Mouse (Mus musculus): Measurements from ENCODE around the gene Eif4enif1.

Gene Eif4enif1

DNA sequence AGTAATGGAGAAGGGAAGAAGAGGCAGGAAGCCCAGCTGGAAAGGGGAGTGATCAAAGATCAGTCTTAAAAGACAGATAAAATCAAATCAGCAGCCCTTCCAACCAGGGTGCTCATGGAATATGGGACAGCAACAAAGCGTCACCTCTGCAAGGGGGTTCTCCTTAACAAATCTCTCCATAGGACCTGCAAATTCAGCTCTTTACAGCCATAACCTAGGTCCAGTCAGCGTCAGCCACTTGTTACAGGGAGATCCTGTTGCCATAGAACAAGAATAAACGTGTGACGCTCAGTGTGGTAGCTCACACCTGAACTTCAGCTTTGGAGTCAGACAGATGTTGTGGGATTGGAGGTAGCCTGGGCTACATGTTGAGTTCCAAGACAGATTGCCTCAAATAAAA, 67.0 kb downstream of the Eif4enif1 start:
- DNase-seq (ENCODE audit: low spot score) = no peak

DNA sequence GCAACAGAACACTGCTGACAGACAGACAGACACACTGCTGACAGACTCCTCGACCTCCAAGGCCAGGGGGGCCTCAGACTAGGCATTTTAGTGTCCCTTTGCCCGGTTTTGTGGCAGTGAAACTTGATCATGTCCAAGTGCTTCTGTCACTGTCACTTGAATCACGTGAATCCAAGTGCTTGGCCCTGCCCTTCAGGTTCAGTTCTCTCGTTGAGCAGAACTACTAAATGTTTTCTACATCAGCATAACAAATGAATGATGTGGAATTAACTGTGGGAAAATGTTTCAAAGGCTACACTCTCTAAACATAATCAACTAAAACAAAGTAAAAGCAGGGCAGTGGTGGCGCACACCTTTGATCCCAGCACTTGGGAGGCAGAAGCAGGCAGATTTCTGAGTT, 76.2 kb downstream of the Eif4enif1 start:
- DNase-seq (ENCODE audit: low spot score) = no peak

DNA sequence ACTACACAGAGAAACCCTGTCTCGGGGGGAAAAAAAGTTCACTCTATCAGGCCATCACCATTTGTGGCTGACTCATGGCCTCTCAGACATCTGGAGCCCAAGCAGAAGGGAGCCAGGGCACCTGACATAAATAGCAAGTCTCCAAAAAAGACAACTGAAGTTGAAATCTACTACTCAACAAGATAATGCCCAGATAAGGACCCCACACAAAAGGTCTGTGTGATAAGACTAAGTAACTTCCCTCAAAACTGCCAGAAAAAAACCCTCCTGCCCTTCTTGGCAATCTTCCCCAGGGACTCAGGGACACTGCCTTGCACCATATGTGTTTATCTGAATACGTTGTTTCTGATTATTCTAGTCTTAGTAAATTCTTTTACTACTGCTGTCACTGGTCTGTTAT, 77.5 kb downstream of the Eif4enif1 start:
- no peak for DNase-seq (ENCODE audit: low spot score)

DNA sequence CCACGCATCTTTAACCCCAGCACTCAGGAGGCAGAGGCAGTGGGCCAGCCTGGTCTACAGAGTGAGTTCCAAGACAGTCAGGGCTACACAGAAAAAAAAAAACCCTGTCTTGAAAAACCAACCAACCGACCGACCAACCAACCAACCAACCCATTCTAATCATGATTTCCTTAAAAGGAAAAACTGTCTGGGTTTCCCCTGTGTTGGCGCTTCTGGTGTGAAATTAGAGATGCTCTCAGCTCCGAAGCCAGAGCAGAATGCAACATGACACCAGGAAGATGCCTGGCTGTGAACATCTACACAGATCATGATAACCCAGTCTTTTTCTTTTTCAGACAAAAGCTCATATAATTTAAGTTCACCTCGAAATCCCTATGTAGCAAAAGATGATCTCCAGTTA, 80.7 kb downstream of the Eif4enif1 start:
- DNase-seq (ENCODE audit: low spot score) = no peak

DNA sequence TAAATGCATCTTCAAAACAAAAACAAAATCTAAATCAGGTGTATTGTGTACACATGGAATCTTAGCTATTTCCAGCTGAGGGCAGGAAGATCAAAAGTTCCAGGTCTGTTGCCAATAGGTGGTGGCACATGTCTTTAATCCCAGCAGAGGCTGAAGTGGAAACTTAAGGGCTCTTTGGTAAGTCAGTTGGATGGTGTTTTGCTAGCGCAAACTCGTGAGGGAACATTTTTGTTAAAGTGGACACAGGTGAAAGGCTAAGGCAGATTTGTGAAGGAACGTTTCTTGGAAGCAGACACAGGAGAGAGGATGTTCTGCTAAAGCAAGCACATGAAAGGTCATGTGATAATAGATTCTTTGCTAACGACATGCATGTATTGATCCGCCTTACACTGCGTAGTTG, 81.5 kb downstream of the Eif4enif1 start:
- DNase-seq (ENCODE audit: low spot score) = no peak

DNA sequence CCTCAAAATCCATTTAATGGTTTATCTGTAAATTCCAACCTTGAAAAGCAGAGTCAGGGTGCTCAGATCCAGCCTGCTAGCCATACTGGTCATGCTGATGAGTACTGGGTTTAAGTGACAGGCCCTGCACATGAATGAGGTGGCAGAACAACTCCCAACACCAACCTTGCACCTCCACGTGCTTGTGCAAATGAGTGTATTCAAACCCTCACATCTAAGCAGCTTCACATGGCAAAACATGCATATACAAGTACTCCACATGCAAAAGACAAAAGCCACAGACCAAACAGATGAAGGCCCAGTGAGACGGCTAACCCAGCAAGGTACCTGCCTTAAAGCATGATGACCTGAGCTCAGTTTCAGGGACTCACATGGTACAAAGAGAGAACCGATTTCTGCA, 83.7 kb downstream of the Eif4enif1 start:
- DNase-seq (ENCODE audit: low spot score) = no peak

DNA sequence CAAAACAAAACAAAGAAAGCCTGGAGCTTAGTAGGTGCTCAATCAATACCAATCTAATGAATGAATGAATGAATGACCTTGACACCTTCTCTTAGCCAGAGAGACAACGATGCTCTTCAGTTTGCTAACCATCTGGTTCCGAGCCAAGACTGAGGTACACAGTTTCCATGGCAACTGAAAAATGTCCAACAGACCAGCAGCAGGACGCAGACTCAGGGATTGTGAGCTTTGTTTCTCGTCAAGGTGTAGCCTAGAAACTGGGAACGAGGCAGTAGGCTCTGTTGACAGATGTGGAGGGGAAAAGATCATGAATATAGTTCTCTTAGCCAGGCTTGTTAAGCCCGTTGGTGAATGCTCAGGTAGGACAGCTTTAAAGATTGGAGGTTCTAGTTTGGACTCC, 84.9 kb downstream of the Eif4enif1 start:
- no peak for DNase-seq (ENCODE audit: low spot score)

DNA sequence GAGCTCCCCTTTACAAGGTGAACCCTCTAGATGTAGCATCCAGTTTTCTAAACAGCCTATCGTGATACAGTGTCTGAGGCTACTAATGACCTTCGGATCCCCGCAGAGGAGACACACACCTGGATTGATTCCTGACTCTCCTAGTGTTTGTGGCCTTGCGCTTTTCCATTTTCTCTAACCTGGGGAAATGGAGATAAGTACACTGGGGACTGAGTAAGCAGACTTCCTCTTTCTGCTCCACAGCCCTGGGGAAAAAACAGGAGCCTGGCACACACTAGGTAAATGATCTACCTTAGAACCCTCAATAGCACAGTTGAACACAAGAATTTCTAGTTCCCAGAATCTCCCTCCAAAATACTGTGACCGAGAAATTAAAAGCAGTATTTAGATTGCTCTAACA, 85.7 kb downstream of the Eif4enif1 start:
- no peak for DNase-seq (ENCODE audit: low spot score)

DNA sequence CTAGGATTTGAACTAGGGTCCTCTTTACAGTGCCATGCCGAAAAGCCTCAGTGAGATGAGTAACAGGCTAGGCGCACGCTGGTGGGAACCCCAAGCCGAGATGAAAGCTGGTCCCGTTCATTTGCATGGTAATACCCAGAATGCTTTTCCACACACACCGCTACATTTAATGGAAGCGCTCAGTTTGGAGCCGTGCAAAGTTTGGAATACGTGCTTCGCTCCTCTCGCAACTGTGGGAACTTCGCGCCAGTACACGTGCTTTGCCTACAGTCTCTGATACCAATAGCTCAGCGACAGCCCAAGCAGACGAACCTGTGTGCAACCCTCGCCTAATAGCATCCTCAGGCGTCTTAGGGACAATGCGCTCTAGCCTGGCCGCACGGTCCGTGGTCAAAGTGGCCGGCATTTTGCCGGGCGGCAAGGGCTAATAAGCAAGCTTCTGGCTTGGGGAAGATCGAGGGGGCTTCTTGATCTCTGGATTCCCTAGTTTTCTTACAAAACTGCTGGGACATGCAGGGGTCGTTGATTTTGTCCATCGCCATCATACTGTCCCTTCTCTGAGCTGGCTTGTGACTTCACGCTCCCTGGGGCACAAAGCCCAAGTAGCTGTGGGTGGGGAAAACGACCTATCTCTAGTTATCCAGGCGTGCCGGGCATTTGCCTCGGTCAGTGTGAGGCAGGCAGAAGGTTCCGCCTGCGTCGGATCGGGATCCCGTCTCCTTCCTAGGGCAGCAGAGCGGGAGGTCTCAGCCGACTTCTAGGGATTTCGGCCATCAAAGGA, 86.5 kb downstream of the Eif4enif1 start, which contains the start of gene Patz1:
TSS of gene Patz1 (plus strand) at position 354 of the 781 bp plus-strand sequence.
- peak; percentile 57 for DNase-seq (ENCODE audit: low spot score)

DNA sequence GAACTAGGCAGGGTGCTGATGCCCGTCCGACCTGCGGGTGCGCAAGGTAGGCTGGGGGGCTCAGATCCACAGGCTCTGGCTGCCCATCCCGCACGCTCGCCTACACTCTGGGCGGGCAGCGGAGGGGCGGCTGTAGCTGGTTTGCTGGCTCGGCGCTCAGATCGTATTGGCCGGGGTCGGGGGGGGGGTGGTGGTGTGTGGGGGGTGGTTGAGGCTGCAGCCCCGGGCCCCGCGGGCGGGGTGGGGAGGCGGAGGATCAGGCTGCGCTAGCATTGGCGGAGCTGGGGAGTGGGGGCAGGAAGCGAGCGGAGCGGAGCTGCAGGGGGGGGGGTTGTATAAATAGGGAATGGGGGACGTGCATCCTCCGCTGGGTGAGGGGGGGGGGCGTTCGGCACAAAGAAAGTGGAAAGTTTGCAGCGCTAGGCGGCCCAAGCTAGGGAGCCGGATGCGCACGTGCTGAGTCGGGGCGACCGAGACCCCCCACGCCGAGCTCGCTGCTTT, 87.2 kb downstream of the Eif4enif1 start:
- DNase-seq (ENCODE audit: low spot score) = peak; percentile 73

DNA sequence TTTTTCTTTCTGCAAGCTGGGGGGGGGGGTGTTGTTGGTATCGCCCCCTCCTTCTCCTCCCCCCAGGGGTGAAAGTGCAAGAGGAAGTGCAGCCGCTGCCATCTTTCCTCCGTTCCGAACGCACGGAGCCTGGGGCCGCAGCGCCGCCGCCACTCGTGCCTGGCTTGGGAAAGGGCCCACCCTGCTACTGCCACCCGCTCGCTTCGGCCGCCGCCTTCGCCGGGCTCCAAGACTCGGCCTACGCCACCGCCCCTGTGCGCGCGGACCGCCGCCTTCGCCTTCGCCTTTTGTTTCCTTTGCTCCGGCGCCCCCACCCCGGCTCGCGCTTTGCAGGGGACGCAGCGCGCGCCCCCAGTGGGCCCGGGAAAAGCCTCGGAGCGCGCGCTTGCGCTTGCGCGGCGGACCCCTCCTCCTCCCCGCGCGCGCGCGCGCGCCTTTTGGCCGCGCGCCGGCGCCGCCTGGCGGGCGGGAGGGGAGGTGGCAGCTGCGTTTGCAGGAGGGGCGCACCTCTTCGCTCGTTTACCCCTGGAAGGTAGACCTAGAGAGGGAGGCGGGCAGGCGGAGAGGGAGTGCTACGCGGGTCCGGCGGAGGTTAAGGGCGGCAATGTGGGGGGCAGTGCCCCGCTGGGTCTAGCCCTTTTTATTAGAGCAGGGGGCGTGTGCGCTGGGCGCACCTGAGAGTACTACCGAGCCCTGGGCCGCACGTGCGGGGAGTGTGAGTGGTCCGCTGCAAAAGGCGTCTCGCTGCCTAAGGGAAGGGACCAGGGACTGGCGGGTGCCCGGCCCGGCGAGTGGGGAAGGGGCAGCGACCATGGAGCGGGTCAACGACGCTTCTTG, 87.8 kb downstream of the Eif4enif1 start:
- DNase-seq (ENCODE audit: low spot score) = peak; percentile 88

DNA sequence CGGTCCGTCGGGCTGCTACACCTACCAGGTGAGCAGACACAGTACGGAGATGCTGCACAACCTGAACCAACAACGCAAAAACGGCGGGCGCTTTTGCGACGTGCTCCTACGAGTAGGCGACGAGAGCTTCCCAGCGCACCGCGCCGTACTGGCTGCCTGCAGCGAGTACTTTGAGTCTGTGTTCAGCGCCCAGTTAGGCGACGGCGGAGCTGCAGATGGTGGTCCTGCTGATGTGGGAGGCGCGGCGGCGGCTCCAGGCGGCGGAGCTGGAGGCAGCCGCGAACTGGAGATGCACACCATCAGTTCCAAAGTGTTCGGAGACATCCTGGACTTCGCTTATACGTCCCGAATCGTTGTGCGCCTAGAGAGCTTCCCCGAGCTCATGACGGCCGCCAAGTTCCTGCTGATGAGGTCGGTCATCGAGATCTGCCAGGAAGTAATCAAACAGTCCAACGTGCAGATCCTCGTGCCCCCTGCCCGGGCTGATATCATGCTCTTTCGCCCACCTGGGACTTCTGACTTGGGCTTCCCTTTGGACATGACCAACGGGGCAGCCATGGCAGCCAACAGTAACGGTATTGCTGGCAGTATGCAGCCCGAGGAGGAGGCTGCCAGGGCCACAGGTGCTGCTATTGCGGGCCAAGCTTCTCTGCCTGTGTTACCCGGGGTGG, 88.6 kb downstream of the Eif4enif1 start:
- DNase-seq (ENCODE audit: low spot score) = peak; percentile 71

DNA sequence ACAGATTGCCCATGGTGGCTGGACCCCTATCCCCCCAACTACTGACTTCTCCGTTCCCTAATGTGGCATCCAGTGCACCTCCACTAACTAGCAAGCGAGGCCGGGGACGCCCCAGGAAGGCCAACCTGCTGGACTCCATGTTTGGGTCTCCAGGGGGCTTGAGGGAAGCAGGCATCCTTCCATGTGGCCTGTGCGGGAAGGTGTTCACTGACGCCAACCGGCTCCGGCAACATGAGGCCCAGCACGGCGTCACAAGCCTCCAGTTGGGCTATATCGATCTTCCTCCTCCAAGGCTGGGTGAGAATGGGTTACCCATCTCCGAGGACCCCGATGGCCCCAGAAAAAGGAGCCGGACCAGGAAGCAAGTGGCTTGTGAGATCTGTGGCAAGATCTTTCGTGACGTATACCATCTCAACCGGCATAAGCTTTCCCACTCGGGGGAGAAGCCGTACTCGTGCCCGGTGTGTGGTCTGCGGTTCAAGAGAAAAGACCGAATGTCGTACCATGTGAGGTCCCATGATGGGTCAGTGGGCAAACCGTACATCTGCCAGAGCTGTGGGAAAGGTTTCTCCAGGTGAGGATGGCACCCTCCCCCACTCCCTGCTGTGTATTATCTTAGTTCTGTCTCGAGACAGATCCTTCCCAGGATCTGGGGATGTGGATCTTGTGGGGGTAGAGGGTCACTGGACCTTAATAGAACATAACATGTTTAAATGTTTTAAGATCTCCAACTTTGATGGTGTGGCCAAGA, 89.3 kb downstream of the Eif4enif1 start:
- DNase-seq (ENCODE audit: low spot score) = no peak

DNA sequence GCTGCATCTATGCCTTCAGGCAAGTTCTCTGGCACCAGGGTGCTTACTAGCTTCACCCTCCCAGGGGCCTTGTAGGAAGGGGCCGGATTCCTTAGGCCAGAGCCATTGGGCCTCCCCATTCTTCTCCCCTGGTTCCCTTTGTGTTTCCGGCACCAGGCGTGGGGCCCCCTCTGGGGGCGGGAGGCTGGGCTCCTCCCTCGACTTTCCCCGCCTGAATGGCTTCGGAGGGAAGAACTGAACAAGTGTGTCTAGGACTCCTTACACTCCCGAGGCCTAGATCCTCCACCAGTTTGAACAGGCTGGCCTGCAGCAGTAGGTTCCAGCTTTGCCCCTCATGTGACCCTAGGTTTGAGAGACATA, 89.8 kb downstream of the Eif4enif1 start:
- peak; percentile 42 for DNase-seq (ENCODE audit: low spot score)

DNA sequence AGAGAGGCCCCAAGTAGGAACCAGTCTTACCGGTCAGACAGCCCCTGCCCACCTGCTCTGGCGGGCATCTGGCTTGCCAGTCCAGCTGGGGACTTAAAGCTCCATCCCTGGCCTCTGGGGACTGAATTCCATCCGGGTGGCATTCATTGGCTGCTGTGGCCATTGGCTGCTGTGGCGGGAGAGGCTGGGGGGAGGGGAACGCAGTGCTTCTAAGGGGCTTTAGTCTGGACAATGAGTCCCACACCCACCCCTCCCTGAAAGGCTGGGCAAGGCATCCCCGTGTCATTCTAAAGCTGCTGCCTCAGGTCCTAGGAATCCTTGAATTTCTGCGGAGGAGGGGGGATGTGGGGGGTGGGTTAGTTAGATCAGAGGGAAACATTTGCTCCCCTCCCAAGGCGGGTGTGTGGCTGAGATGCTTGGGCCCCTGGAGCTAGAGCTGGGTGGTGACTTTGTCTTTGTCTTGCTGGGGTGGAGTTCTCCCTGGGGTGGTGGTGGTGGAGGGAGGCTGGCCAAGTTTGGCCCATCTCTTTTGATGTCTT, 90.6 kb downstream of the Eif4enif1 start:
- no peak for DNase-seq (ENCODE audit: low spot score)

DNA sequence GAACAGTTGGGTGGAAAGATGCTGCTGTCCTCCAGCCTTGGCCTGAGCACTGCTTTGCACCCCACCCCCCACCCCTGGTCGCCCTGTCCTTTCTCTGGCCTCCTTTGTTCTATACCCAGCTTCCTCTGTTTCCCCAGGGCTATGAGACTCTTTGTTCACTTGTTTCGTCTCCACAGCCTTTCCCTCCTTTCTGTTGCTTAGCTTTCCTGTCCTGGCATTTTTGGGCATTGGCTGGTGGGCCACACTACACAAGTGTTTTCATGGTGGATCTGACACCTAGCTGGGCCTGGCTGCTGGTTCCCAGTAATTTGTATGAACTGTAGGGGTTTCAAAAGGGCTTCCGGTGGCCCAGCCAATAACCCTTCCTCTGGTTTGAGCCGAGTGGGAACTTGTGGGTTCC, 91.2 kb downstream of the Eif4enif1 start:
- DNase-seq (ENCODE audit: low spot score) = no peak

Data from layer of hippocampus, adult 11-12 months (tissue).